Mouse (Mus musculus) kidney, adult 11 months (tissue): Measurements from ENCODE around the gene Pip5kl1.
A peak's percentile ranks its signal among the peaks of the same experiment; 100 is the strongest.

Experiments
- DNase-seq: peaks from one replicate; pipeline ENCODE4 v3.0.0; 2022

Pip5kl1 gene

DNA sequence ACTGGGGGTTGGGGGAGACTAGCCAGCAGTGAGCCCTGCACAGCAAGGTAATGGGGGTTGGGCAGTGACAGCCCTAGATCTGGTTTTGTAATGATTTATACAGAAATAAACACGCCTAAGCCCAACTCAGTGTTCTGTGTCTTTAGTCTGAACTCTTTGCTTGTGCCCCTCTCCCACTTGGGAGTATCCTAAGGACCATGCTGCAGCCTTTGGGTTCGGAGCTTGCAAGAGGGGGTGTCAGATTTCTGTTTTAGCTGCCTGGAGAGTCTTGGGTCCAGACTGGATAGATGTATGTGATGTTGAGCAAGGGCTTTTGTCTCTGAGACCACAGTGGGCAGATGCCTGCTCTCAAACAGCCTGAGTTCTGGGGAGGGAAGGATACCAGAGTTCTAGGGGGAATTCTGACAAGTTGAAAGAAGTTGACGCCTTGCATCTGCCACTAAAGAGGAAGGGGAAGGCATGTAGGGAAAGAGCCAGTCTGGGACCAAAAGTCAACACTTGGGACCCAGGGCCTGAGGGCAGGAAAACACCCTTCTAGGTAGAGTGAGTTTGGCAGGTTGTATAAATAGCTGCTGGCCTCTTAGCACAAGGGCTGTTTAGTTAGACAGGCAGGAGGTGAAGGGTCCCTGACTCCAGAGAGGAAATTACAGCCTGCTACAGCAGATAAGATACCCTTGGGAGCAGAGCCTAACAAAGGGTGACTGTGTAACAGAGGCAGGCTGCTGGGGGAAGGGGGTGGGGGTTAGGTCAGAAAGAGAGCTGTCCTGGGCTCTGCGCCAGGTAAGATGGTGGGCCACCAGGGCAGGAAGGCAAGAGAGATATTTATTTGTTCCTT, 46.3 kb downstream of the Pip5kl1 start:
- DNase-seq: peak; percentile 77

DNA sequence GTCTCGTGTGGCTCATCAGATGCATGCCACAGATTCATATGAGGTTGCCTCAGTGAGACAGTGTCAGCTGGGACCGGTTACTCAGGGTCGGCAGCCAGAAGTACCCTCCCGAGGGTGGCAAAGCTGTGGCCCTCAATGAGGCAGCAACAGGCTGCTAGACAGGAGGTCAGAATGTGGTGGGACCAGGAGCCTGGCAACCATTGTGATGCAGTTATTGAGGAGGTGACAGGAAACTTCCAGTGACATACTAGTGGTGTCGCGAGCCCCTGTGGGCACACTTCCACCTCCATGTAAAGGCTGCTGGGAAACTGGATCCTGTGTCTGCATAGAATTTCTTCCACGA, 46.9 kb downstream of the Pip5kl1 start, which contains the start of gene Ak1:
Gene Ak1 (plus strand): TSS at position 242 of the 343 bp plus-strand sequence.
- no peak for DNase-seq

GRCm38 (mm10) chr2:32624111-32624748, 49.6 kb downstream of the Pip5kl1 start:
- no peak for DNase-seq

DNA sequence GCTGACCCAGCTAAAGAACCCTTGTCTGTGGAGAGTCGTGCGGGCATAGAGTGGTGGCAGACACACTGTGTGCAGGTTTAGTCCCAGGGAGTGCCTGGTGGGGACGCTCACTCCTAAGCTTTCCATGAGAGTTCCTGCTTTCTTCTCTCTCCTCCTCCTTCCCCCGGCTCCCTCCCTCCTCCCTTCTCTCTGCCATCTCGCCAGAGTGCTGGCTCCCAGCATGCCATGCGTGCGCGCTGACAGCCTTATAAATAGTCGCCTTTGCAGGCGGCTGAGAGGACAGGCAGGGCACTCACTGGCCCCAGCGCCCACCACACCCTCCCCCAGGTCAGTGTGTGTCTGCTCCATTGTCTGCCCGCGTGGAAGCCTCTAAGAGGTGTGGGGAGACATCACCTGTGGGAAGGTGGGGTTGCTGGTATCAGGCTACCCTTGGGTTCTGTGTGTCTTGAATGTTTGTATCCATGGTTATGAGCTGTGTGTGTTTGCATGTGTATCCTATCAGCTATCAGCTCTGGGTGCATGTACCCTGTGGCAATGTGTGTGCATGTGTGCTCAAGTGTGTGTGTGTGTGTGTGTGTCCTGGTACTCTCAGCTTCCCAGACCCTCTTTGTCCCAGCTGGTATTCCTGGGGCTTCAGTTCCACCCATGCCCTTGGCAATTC, 50.7 kb downstream of the Pip5kl1 start:
- DNase-seq: peak; percentile 73

- DNase-seq: peak; percentile 62
These were observed 51.5 kb downstream of the Pip5kl1 start for GRCm38 (mm10) chr2:32625873-32626694.

DNA sequence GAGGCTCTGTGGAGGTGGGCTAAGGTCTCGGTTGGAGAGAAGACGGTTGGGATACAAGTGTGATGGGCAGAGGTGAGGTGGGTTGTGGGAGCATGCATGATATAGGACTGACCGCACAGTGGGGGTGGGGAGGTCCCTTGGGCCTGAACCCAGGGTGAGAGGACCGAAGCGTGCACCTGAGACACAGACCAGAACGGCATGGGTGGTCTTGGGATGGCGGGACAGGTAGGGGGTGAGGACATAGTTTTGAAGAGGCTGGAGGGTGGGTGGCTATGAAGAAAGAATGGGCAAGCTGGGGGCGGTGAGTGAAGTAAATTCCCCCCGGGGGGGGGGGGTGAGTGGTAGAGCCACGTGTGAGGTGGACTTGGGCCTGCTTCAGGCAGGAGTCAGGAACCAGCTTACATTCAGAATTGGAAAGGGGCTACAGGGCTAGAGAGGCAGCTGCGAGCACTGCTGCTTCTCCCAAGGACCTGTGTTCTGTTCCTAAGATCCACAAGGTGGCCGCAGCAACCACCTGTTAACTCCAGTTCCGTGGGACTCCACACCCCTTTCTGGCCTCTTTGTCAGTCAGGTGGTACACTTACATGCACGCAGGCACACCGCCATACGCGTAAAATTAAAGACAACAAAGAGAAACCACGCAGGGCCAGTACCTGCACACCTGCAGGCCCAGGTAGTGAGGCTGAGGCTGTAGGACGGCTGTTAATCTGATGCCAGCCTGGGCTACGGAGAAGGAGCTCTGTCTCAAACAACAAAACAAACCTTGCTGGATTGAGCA, 52.9 kb downstream of the Pip5kl1 start:
- peak; percentile 41 for DNase-seq

GRCm38 (mm10) chr2:32628044-32628550, 53.5 kb downstream of the Pip5kl1 start:
- peak; percentile 49 for DNase-seq

DNA sequence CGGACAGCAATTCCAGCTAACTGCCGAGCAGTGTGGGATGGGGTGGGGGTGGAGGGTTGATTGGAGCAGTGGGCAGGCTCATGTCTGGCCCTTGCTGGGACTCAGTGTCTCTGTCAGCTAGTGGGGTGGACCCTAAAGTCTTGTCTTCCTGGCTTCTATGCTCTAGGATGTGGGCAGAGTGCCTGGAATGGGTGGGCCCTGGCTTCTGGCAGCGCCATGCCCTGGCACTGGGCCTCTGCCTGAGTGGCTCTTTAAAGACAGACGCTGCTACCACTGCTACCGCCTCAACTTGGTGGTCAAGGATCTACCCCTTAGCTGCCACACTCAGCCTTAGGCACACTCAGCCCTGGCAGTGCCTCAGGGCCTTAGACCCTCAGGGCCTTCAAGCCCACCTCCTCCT, 54.1 kb downstream of the Pip5kl1 start:
- DNase-seq: peak; percentile 71

- DNase-seq: peak; percentile 82
These were observed 54.8 kb downstream of the Pip5kl1 start for GRCm38 (mm10) chr2:32629276-32629976.

- no peak for DNase-seq
These were observed 55.4 kb downstream of the Pip5kl1 start for GRCm38 (mm10) chr2:32630036-32630435.

DNA sequence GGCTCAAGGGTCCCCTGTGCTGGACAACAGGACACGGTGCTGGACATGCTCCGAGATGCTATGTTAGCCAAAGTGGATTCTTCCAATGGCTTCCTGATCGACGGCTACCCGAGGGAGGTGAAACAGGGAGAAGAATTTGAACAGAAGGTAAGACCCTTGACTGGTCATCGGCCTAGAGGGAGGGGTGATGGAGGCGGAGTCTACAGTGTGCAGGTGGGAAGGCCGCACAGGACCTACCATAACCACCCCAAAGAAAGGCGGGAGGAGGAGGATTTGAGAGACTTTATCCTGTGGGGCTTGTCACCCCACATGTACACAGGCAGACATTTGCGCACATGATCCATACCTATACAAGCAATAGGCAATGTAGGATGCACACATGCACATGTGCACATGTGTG, 56.4 kb downstream of the Pip5kl1 start:
- no peak for DNase-seq

DNA sequence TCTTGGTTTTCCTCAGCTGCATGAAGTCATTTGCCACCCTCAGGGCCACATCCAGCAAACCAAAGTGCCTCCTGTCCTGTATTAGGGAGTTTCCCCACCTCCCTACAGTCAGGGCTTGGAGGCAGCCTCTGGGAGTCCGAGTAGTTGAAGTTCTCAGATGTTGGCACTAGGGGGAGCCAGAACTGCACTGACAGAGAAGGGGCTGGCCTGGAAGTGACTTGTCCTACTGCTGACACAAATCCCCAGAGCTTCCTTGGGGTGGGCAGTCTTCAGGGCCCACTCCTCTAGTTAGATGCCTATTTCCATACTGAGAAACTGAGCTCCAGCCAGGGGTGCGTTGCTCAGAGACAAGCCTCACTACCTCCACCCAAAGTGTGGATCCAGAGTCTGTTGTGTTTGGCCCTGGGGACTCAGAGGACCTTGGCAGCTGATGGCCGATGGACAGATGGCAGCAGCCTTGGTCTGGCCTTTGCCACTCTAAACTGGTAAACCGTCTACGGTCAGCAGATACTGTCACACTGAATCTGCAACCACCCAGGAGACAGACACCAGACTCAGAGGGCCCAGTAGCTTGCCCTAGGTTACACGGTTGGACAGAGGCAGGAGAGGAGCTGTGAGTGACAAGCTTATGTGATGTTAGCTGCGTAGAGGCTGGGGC, 57.3 kb downstream of the Pip5kl1 start:
- DNase-seq: peak; percentile 73
